Mouse (Mus musculus) erythroblast, embryonic 14.5 days (primary cell): Measurements from ENCODE around the gene Chchd6.

Experiments used
- GATA1 ChIP-seq: IDR thresholded peaks from 2 replicates; pipeline ENCODE4 v1.6.1; 2012; ENCODE audit warnings: low read length, inconsistent platforms, mixed read lengths
- TAL1 ChIP-seq: IDR thresholded peaks from 3 replicates; pipeline ENCODE4 v1.6.1; 2012; ENCODE audit warnings: low read length, inconsistent platforms, mixed read lengths

GRCm38 (mm10) chr6:89384699-89385098, 210.8 kb downstream of the Chchd6 start:
- TF ChIP-seq GATA1, result no peak
- no peak for TF ChIP-seq TAL1
